Mouse (Mus musculus): ENCODE results near the gene Mturn. TPM values are rescaled to one million over a fixed set of nuclear protein-coding genes. Genes with fewer than 3 reads are reported as not detected.

Mturn gene
- polyA plus RNA-seq, 1 experiment from 2014 or later: 15.6 TPM

GRCm38 (mm10) chr6:54685103-54685502, 3.7 kb downstream of the Mturn start:
- no peak overlapping the region for H3K27ac ChIP-seq
- no peak for ATAC-seq (ENCODE audit: insufficient number of reproducible peaks, insufficient read depth, low FRiP score, low TSS enrichment)
- 79% methylated on average over 5 of the region's 5 CpGs for WGBS

GRCm38 (mm10) chr6:54685716-54686395, 4.4 kb downstream of the Mturn start:
- ATAC-seq (ENCODE audit: insufficient number of reproducible peaks, insufficient read depth, low FRiP score, low TSS enrichment): no peak
- H3K27me3 ChIP-seq: peaks cover 17% of the 10 kb centered on the region
- H3K4me3 ChIP-seq: no peak overlapping the region
- no peak overlapping the region for H3K27ac ChIP-seq
- no peaks in the 10 kb centered on the region for H3K36me3 ChIP-seq
- 77% methylated on average over 14 of the region's 14 CpGs for WGBS
- H3K4me1 ChIP-seq: peaks cover 4% of the 10 kb centered on the region; the same call in 1 of the 2 replicates
- no peak overlapping the region for H3K4me2 ChIP-seq (replicated peaks)
- no peaks in the 10 kb centered on the region for H3K9me3 ChIP-seq
- H3K9ac ChIP-seq: no peak overlapping the region; the same call in 1 of the 2 replicates

More at GRCm38 (mm10) chr6:54685103-54685502, 3.7 kb downstream of the Mturn start:
- Histone ChIP-seq H3K4me1 (peaks cover 4% of the 10 kb centered on the region; the same call in 1 of the 2 replicates), H3K4me3 (no peak overlapping the region), H3K9me3 (no peaks in the 10 kb centered on the region), H3K36me3 (no peaks in the 10 kb centered on the region), H3K4me2 (replicated peaks) (no peak overlapping the region), H3K9ac (no peak overlapping the region), H3K27me3 (peaks cover 18% of the 10 kb centered on the region)

GRCm38 (mm10) chr6:54686946-54687737, 5.7 kb downstream of the Mturn start:
- peaks cover 3% of the 10 kb centered on the region; the same call in 1 of the 2 replicates for H3K4me1 ChIP-seq
- H3K9ac ChIP-seq: no peak overlapping the region
- no peak overlapping the region for H3K4me3 ChIP-seq
- H3K9me3 ChIP-seq: no peaks in the 10 kb centered on the region
- H3K4me2 ChIP-seq (replicated peaks): no peak overlapping the region
- WGBS: 91% methylated on average over 21 of the region's 21 CpGs
- no peak overlapping the region for H3K27ac ChIP-seq
- H3K27me3 ChIP-seq: peaks cover 17% of the 10 kb centered on the region
- H3K36me3 ChIP-seq: no peaks in the 10 kb centered on the region
- no peak for ATAC-seq (ENCODE audit: insufficient number of reproducible peaks, insufficient read depth, low FRiP score, low TSS enrichment)

- no peak for ATAC-seq (ENCODE audit: insufficient number of reproducible peaks, insufficient read depth, low FRiP score, low TSS enrichment)
- Histone ChIP-seq H3K27ac (no peak overlapping the region), H3K9me3 (no peaks in the 10 kb centered on the region), H3K27me3 (peaks cover 5% of the 10 kb centered on the region), H3K9ac (no peak overlapping the region), H3K4me1 (no peaks in the 10 kb centered on the region), H3K36me3 (no peaks in the 10 kb centered on the region), H3K4me2 (replicated peaks) (no peak overlapping the region), H3K4me3 (no peak overlapping the region)
- 76% methylated on average over 18 of the region's 18 CpGs for WGBS
Measured at GRCm38 (mm10) chr6:54688467-54689323, 7.3 kb downstream of the Mturn start.

GRCm38 (mm10) chr6:54689686-54690085, 8.3 kb downstream of the Mturn start:
- H3K9ac ChIP-seq: no peak overlapping the region
- no peak overlapping the region for H3K27ac ChIP-seq
- no peak for ATAC-seq (ENCODE audit: insufficient number of reproducible peaks, insufficient read depth, low FRiP score, low TSS enrichment)
- no peaks in the 10 kb centered on the region for H3K4me1 ChIP-seq
- H3K4me2 ChIP-seq (replicated peaks): no peak overlapping the region
- H3K4me3 ChIP-seq: no peak overlapping the region
- H3K9me3 ChIP-seq: no peaks in the 10 kb centered on the region
- no peaks in the 10 kb centered on the region for H3K27me3 ChIP-seq
- 86% methylated on average over 7 of the region's 7 CpGs for WGBS
- H3K36me3 ChIP-seq: no peaks in the 10 kb centered on the region

DNA sequence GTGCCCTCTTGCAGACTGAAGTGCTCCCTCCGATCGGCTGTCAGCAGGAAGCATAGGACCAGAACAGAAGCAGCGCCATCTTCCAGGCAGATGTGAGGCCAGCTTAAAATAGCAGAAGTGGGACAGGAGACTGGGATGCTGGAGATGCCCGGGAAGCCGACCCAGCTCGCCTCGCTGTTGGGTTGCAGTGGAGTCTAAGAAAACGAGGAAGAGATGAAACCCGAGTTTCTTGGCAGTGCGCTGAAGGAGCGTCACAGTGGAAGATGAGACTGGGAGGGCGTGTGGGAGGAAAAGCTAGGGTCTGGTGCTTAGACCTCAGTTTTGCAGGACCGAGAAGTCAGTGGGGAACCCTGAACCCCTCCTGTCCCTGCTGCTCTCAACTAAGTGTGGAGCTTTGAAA, 9.4 kb downstream of the Mturn start:
- no peak overlapping the region for H3K4me2 ChIP-seq (replicated peaks)
- no peak overlapping the region for H3K9ac ChIP-seq
- no peak overlapping the region for H3K27ac ChIP-seq
- H3K36me3 ChIP-seq: no peaks in the 10 kb centered on the region
- no peak for ATAC-seq (ENCODE audit: insufficient number of reproducible peaks, insufficient read depth, low FRiP score, low TSS enrichment)
- no peaks in the 10 kb centered on the region for H3K4me1 ChIP-seq
- H3K4me3 ChIP-seq: no peak overlapping the region
- H3K9me3 ChIP-seq: no peaks in the 10 kb centered on the region
- whole genome bisulfite sequencing: 84% methylated on average over 13 of the region's 13 CpGs
- no peaks in the 10 kb centered on the region for H3K27me3 ChIP-seq

- H3K9ac ChIP-seq: no peak overlapping the region
- no peak overlapping the region for H3K27ac ChIP-seq
- no peaks in the 10 kb centered on the region for H3K4me1 ChIP-seq
- no peaks in the 10 kb centered on the region for H3K36me3 ChIP-seq
- H3K27me3 ChIP-seq: no peaks in the 10 kb centered on the region
- no peak overlapping the region for H3K4me2 ChIP-seq (replicated peaks)
- ATAC-seq (ENCODE audit: insufficient number of reproducible peaks, insufficient read depth, low FRiP score, low TSS enrichment): no peak
- H3K9me3 ChIP-seq: no peaks in the 10 kb centered on the region
- no peak overlapping the region for H3K4me3 ChIP-seq
- WGBS: 77% methylated on average over 14 of the region's 14 CpGs
Measured at GRCm38 (mm10) chr6:54691368-54692116, 10.1 kb downstream of the Mturn start.

DNA sequence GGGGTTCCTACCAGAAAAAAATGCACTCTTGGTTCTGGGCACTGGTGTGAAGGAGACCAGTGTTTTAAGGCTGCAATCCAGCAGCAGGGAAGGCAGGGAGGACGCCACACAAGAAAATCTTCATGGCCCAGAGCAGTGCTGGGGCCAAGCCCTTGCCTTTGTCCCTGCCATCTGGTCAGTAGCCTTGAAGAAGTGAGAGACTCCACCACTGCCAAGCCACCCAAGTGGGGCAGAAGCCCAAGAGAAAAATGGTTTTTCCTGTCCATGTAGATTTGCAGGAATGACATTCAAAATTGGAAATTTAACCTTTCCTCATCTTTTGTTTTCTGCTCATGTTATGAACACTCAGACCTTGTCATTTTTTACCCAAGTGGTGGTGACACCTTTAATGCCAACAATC, 10.8 kb downstream of the Mturn start:
- Histone ChIP-seq H3K9me3 (no peaks in the 10 kb centered on the region), H3K4me3 (no peak overlapping the region), H3K9ac (no peak overlapping the region), H3K27ac (no peak overlapping the region), H3K4me2 (replicated peaks) (no peak overlapping the region), H3K27me3 (no peaks in the 10 kb centered on the region), H3K4me1 (no peaks in the 10 kb centered on the region), H3K36me3 (no peaks in the 10 kb centered on the region)
- no peak for ATAC-seq (ENCODE audit: insufficient number of reproducible peaks, insufficient read depth, low FRiP score, low TSS enrichment)
- 74% methylated on average over 1 of the region's 1 CpGs for WGBS

DNA sequence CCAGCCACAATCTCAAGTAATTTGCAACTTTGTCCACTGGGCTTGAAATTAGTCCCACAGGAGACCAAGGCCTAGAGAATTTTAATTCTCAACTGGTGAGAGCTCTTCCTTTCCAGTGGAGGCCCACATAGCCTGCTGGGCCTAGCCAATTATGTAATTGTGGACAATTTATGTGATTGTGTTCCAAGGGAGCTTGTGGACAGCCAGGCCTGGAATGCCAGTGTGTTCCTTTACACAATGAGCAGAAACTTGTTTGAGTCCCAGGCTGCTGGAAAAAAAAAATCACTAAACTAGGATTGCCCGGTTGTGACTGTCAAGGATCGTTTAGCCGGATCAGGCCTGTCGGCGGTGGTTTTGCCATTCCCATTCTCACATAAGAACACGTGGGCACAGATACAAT, 11.9 kb downstream of the Mturn start:
- no peak overlapping the region for H3K27ac ChIP-seq
- H3K36me3 ChIP-seq: no peaks in the 10 kb centered on the region
- H3K27me3 ChIP-seq: no peaks in the 10 kb centered on the region
- no peaks in the 10 kb centered on the region for H3K9me3 ChIP-seq
- no peak overlapping the region for H3K4me3 ChIP-seq
- no peak overlapping the region for H3K9ac ChIP-seq
- H3K4me1 ChIP-seq: no peaks in the 10 kb centered on the region
- 68% methylated on average over 6 of the region's 6 CpGs for WGBS
- no peak for ATAC-seq (ENCODE audit: insufficient number of reproducible peaks, insufficient read depth, low FRiP score, low TSS enrichment)
- no peak overlapping the region for H3K4me2 ChIP-seq (replicated peaks)

- Histone ChIP-seq H3K36me3 (no peaks in the 10 kb centered on the region), H3K9ac (peak overlapping the region; percentile 50), H3K27me3 (peaks cover 21% of the 10 kb centered on the region), H3K4me3 (peak overlapping the region; percentile 48), H3K4me1 (peaks cover 9% of the 10 kb centered on the region; the same call in 1 of the 2 replicates), H3K9me3 (no peaks in the 10 kb centered on the region), H3K4me2 (replicated peaks) (peak overlapping the region; percentile 95), H3K27ac (no peak overlapping the region)
- no peak for ATAC-seq (ENCODE audit: insufficient number of reproducible peaks, insufficient read depth, low FRiP score, low TSS enrichment)
- 6% methylated on average over 24 of the region's 24 CpGs for WGBS
Measured at GRCm38 (mm10) chr6:54698691-54699476, 17.5 kb downstream of the Mturn start.
